Mouse (Mus musculus): ENCODE measurements around the gene Naa40. TPM values are rescaled to one million over a fixed set of nuclear protein-coding genes. Genes with fewer than 3 reads are reported as not detected.
A peak's percentile ranks its signal among the peaks of the same experiment; 100 is the strongest.

Naa40 gene
- 10 to 100 TPM; 27.7 to 29.8 TPM for total RNA-seq (2021)
- long read RNA-seq, experiment 1, full-length matches to known transcripts: 20 of 29 reads
- long read RNA-seq, experiment 1, partial matches to known transcripts: 1 of 29 reads
- long read RNA-seq, experiment 1, other reads (novel, unspliced or antisense): 8 of 29 reads
- long read RNA-seq, experiment 2, full-length matches to known transcripts: 20 of 27 reads
- long read RNA-seq, experiment 2, partial matches to known transcripts: 4 of 27 reads
- long read RNA-seq, experiment 2, other reads (novel, unspliced or antisense): 3 of 27 reads

GRCm38 (mm10) chr19:7240782-7241690 is at the start of gene Naa40:
TSS of gene Naa40 (minus strand) at chr19:7241183.
- DNase-seq (ENCODE audit: low spot score in 2 of 2): peak; percentile 85 to 95

- DNase-seq (ENCODE audit: low spot score in 2 of 2): no peak
Observed at GRCm38 (mm10) chr19:7289767-7290166, 48.8 kb upstream of the Naa40 start.

GRCm38 (mm10) chr19:7288288-7288687 is 47.3 kb upstream of the Naa40 start:
- no peak for DNase-seq (ENCODE audit: low spot score in 2 of 2)

- DNase-seq (ENCODE audit: low spot score in 2 of 2): no peak
Observed at GRCm38 (mm10) chr19:7286563-7287315, 45.8 kb upstream of the Naa40 start.

GRCm38 (mm10) chr19:7280557-7281330 is 39.8 kb upstream of the Naa40 start:
- peak; percentile 73 to 82 for DNase-seq (ENCODE audit: low spot score in 2 of 2)

- DNase-seq (ENCODE audit: low spot score in 2 of 2): no peak
Observed at GRCm38 (mm10) chr19:7279114-7279513, 38.1 kb upstream of the Naa40 start.

GRCm38 (mm10) chr19:7278200-7278906 is 37.4 kb upstream of the Naa40 start:
- DNase-seq (ENCODE audit: low spot score in 2 of 2): no peak

- no peak for DNase-seq (ENCODE audit: low spot score in 2 of 2)
Observed at GRCm38 (mm10) chr19:7276796-7277195, 35.8 kb upstream of the Naa40 start.

- DNase-seq (ENCODE audit: low spot score in 2 of 2): no peak
Observed at GRCm38 (mm10) chr19:7276053-7276659, 35.2 kb upstream of the Naa40 start.

- DNase-seq (ENCODE audit: low spot score in 2 of 2): no peak
Observed at GRCm38 (mm10) chr19:7275131-7275789, 34.3 kb upstream of the Naa40 start.

GRCm38 (mm10) chr19:7274326-7274990 is 33.5 kb upstream of the Naa40 start:
- DNase-seq (ENCODE audit: low spot score in 2 of 2): no peak

- no peak for DNase-seq (ENCODE audit: low spot score in 2 of 2)
Observed at GRCm38 (mm10) chr19:7273486-7273885, 32.5 kb upstream of the Naa40 start.

GRCm38 (mm10) chr19:7269290-7270044 is 28.5 kb upstream of the Naa40 start:
- DNase-seq (ENCODE audit: low spot score in 2 of 2): peak in 1 of 2 experiments; percentile 20

- peak; percentile 55 to 75 for DNase-seq (ENCODE audit: low spot score in 2 of 2)
Observed at GRCm38 (mm10) chr19:7268722-7269090, 27.7 kb upstream of the Naa40 start.

- peak; percentile 60 to 75 for DNase-seq (ENCODE audit: low spot score in 2 of 2)
Observed at GRCm38 (mm10) chr19:7267781-7268721, 27.1 kb upstream of the Naa40 start.

GRCm38 (mm10) chr19:7267091-7267741 is 26.2 kb upstream of the Naa40 start, which contains the start of gene Rcor2:
TSS of gene Rcor2 (plus strand) at chr19:7267325.
- peak; percentile 20 to 42 for DNase-seq (ENCODE audit: low spot score in 2 of 2)

All from left cerebral cortex, adult 18-20 months (tissue).